Mouse (Mus musculus): ENCODE data around the gene Hspb6. TPM values are rescaled to one million over a fixed set of nuclear protein-coding genes. Genes with fewer than 3 reads are reported as not detected.

The Hspb6 gene
- polyA plus RNA-seq, 1 experiment from 2014 or later, result 5.4 TPM

DNA sequence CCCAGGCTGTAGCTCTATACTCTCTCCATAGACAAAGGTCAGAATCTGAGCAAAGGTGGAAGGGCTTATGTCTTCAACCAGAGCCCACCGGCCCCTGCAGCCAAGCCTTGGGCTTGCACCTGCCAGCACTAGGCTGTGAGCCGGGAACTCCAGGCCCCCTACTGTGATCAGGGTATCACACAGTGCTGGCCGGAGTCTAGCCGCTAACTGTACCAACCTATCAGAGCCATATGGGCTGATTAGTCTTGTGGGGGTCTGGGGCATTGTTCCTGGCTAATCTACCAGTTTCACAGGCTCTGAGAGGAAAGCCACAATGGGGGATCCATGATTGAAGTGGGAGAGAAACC is 39.6 kb downstream of the Hspb6 start:
- Histone ChIP-seq H3K4me2 (replicated peaks) (no peak overlapping the region), H3K36me3 (peaks cover 2% of the 10 kb centered on the region; the same call in 1 of the 2 replicates), H3K9ac (0 out of 2 replicates have a peak overlapping the region, but pooled peaks have one; percentile 36), H3K9me3 (no peaks in the 10 kb centered on the region), H3K27ac (no peak overlapping the region), H3K27me3 (replicated peaks) (no peaks in the 10 kb centered on the region), H3K4me1 (peaks cover 17% of the 10 kb centered on the region), H3K4me3 (no peak overlapping the region)
- WGBS, result 42% methylated on average over 4 of the region's 4 CpGs
- ATAC-seq (ENCODE audit: low FRiP score, low read depth), result no peak

DNA sequence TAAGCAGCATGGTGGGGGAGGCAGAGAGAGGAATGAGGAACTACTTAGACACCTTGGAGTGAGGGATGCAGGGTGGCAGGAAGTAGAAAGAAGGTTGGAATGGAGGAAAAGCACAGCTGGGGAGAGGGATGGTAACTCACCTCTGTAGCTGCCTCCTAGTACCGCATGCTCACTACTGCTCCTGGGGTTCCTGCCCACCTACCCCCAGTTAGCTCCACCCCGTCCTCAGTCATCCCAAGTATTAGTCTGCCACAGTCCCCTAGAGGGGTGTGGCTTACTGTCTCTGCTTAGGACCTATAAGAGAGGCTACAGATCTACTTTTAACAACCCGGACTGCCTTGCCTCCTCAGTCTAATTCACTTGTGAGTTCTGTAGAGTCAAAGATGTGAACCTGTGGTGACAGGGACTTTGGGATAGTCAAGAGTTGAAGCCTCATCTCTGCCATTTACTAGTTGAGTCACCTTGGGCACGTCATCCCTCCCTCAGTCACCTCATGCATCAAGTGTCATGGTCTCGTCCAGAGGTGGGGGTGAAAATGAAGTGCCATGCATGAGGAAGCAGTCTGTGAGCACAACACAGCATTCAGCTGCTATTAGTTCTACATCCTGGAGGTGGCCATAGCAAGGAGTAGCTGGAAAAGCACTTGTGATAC is 40.9 kb downstream of the Hspb6 start:
- Histone ChIP-seq H3K4me3 (no peak overlapping the region), H3K36me3 (no peaks in the 10 kb centered on the region), H3K4me1 (peaks cover 6% of the 10 kb centered on the region), H3K27me3 (replicated peaks) (no peaks in the 10 kb centered on the region), H3K27ac (no peak overlapping the region), H3K9me3 (no peaks in the 10 kb centered on the region), H3K9ac (no peak overlapping the region), H3K4me2 (replicated peaks) (no peak overlapping the region)
- 53% methylated on average over 5 of the region's 5 CpGs for WGBS
- no peak for ATAC-seq (ENCODE audit: low FRiP score, low read depth)

GRCm38 (mm10) chr7:30593579-30594509 is 41.9 kb downstream of the Hspb6 start:
- H3K9ac ChIP-seq, result 0 out of 2 replicates have a peak overlapping the region, but pooled peaks have one; percentile 33
- H3K36me3 ChIP-seq, result no peaks in the 10 kb centered on the region
- peaks cover 6% of the 10 kb centered on the region for H3K4me1 ChIP-seq
- no peaks in the 10 kb centered on the region for H3K9me3 ChIP-seq
- H3K27me3 ChIP-seq (replicated peaks), result no peaks in the 10 kb centered on the region
- no peak for ATAC-seq (ENCODE audit: low FRiP score, low read depth)
- no peak overlapping the region for H3K4me3 ChIP-seq
- H3K27ac ChIP-seq, result no peak overlapping the region
- 80% methylated on average over 10 of the region's 10 CpGs for WGBS
- H3K4me2 ChIP-seq (replicated peaks), result no peak overlapping the region

DNA sequence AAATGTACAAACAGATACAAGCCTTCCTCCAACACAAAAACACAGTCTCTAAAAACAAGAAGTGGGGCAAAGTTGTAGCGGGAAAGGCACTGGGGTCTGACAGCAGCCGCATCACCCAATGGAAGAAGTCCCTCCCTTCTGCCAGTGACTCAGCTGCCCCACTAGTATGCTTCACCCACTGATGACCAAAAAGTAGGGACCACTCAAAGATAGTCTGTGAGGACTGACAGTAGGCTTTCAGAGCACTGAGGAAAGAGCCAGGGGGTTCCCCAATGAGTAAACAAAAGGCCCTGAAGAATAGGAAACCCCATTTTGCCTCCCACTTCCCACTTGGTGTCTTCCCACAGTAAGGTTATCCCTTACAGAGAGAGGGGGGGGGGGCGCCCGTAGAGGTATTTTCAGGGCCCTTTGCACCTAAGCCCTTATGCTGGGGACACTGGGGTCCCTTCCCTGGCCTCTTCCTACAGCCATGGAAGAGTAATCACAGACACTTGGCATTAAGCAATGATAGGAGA is 42.6 kb downstream of the Hspb6 start:
- no peak overlapping the region for H3K9ac ChIP-seq
- WGBS, result 68% methylated on average over 4 of the region's 4 CpGs
- no peaks in the 10 kb centered on the region for H3K36me3 ChIP-seq
- ATAC-seq (ENCODE audit: low FRiP score, low read depth), result no peak
- no peak overlapping the region for H3K4me3 ChIP-seq
- H3K27ac ChIP-seq, result no peak overlapping the region
- H3K27me3 ChIP-seq (replicated peaks), result no peaks in the 10 kb centered on the region
- no peak overlapping the region for H3K4me2 ChIP-seq (replicated peaks)
- H3K9me3 ChIP-seq, result no peaks in the 10 kb centered on the region
- peaks cover 6% of the 10 kb centered on the region for H3K4me1 ChIP-seq

GRCm38 (mm10) chr7:30596093-30596492 is 44.1 kb downstream of the Hspb6 start:
- Histone ChIP-seq H3K27me3 (replicated peaks) (no peaks in the 10 kb centered on the region), H3K4me1 (peaks cover 6% of the 10 kb centered on the region; the same call in 1 of the 2 replicates), H3K36me3 (no peaks in the 10 kb centered on the region), H3K9ac (no peak overlapping the region), H3K4me2 (replicated peaks) (no peak overlapping the region), H3K4me3 (no peak overlapping the region), H3K27ac (no peak overlapping the region), H3K9me3 (no peaks in the 10 kb centered on the region)
- 79% methylated on average over 5 of the region's 5 CpGs for WGBS
- ATAC-seq (ENCODE audit: low FRiP score, low read depth), result no peak

DNA sequence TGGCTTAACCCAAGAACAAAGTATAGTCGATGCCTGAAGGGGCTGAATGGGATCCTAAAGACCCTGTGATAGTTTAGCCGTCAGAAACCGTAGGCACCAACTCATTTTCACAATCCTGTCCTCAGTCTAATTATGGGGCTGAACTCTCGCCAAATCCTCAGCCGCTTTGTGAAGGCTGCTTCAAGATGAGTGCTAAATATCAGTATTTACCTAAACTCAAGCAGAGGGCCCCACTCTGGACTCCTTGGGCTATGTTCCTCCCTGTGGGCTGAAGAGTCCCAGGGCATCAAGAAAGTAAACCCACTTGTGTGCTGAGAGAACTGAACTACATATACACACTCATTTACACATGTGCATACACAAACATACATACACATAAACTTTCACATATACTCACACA is 44.8 kb downstream of the Hspb6 start:
- no peak overlapping the region for H3K9ac ChIP-seq
- H3K36me3 ChIP-seq, result no peaks in the 10 kb centered on the region
- H3K4me2 ChIP-seq (replicated peaks), result no peak overlapping the region
- WGBS, result 82% methylated on average over 5 of the region's 5 CpGs
- H3K27me3 ChIP-seq (replicated peaks), result no peaks in the 10 kb centered on the region
- no peaks in the 10 kb centered on the region for H3K9me3 ChIP-seq
- H3K4me3 ChIP-seq, result no peak overlapping the region
- peaks cover 6% of the 10 kb centered on the region; the same call in 1 of the 2 replicates for H3K4me1 ChIP-seq
- H3K27ac ChIP-seq, result no peak overlapping the region
- no peak for ATAC-seq (ENCODE audit: low FRiP score, low read depth)

DNA sequence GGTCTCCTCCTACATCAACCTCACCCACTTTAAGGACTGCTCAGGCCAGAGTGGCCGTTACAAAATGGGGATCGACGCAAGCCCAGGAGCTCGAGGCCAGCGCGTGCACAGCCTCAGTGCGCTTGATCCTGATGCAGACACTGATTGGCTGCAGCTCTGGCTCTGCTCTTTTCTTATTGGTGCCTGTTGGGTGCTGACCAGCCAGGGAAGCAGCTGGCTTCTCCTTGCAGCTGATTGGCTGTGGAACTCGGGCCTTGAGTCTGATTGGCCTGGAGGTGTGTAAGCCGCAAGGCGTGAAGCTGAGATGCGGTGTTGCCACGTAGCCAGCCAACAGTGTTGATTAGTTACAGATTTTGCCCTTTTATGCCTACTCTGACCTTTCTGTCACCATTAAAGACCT is 46.8 kb downstream of the Hspb6 start, which contains the start of gene Zbtb32:
Gene Zbtb32 (minus strand): TSS at position 124 of the 400 bp plus-strand sequence.
- Histone ChIP-seq H3K9ac (no peak within 1 kb of the TSS), H3K27ac (no peak within 1 kb of the TSS), H3K4me1 (peaks cover 6% of the 10 kb centered on the region; the same call in 1 of the 2 replicates), H3K27me3 (replicated peaks) (no peaks in the 10 kb centered on the region), H3K9me3 (no peaks in the 10 kb centered on the region), H3K4me2 (replicated peaks) (peak within 1 kb of the TSS; percentile 45), H3K4me3 (0 out of 2 replicates have a peak within 1 kb of the TSS, but pooled peaks have one; percentile 2), H3K36me3 (no peaks in the 10 kb centered on the region)
- no peak for ATAC-seq (ENCODE audit: low FRiP score, low read depth)
- 96% methylated on average over 12 of the region's 12 CpGs for WGBS

- Histone ChIP-seq H3K27me3 (replicated peaks) (no peaks in the 10 kb centered on the region), H3K9ac (no peak overlapping the region), H3K4me2 (replicated peaks) (peak overlapping the region; percentile 45), H3K4me1 (peaks cover 6% of the 10 kb centered on the region; the same call in 1 of the 2 replicates), H3K9me3 (no peaks in the 10 kb centered on the region), H3K4me3 (0 out of 2 replicates have a peak overlapping the region, but pooled peaks have one; percentile 2), H3K36me3 (no peaks in the 10 kb centered on the region), H3K27ac (no peak overlapping the region)
- WGBS, result under 1% methylated on average over 16 of the region's 16 CpGs
- ATAC-seq (ENCODE audit: low FRiP score, low read depth), result peak; percentile 98
Measured at GRCm38 (mm10) chr7:30599933-30600353, 48.0 kb downstream of the Hspb6 start.

- peak; percentile 10; the same call in 1 of the 2 replicates for ATAC-seq (ENCODE audit: low FRiP score, low read depth)
- Histone ChIP-seq H3K9ac (no peak overlapping the region), H3K4me3 (no peak overlapping the region), H3K4me1 (peaks cover 6% of the 10 kb centered on the region; the same call in 1 of the 2 replicates), H3K27me3 (replicated peaks) (no peaks in the 10 kb centered on the region), H3K36me3 (no peaks in the 10 kb centered on the region), H3K27ac (no peak overlapping the region), H3K9me3 (no peaks in the 10 kb centered on the region), H3K4me2 (replicated peaks) (peak overlapping the region; percentile 45; the same call in 1 of the 2 replicates)
- 77% methylated on average over 7 of the region's 7 CpGs for WGBS
Measured at GRCm38 (mm10) chr7:30600651-30601050, 48.7 kb downstream of the Hspb6 start.

- 72% methylated on average over 3 of the region's 3 CpGs for WGBS
- no peak for ATAC-seq (ENCODE audit: low FRiP score, low read depth)
- Histone ChIP-seq H3K27ac (no peak overlapping the region), H3K4me3 (no peak overlapping the region), H3K27me3 (replicated peaks) (no peaks in the 10 kb centered on the region), H3K36me3 (no peaks in the 10 kb centered on the region), H3K9ac (no peak overlapping the region), H3K9me3 (no peaks in the 10 kb centered on the region), H3K4me1 (peaks cover 6% of the 10 kb centered on the region; the same call in 1 of the 2 replicates), H3K4me2 (replicated peaks) (no peak overlapping the region)
Measured at GRCm38 (mm10) chr7:30602583-30602982, 50.6 kb downstream of the Hspb6 start.

DNA sequence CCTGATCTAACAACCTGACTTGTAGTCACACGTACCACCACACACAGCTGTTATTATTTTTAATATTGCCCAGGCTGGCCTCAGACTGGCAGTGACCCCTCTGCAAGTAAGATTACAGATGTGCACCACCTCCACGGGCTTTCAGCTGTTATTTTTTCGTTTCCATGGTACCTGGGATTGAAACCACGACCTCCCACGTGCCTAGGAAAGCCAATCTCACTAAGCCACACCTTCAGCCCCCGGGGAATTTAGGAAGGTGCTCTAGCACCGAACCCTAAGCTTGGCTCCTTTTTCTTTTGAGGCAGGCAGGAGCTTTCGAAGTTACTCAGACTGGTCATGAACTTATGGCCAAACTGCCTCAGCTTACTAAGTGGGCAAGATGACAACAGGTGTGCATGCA is 52.4 kb downstream of the Hspb6 start:
- H3K36me3 ChIP-seq, result no peaks in the 10 kb centered on the region
- no peaks in the 10 kb centered on the region for H3K27me3 ChIP-seq (replicated peaks)
- H3K4me1 ChIP-seq, result peaks cover 6% of the 10 kb centered on the region; the same call in 1 of the 2 replicates
- no peak for ATAC-seq (ENCODE audit: low FRiP score, low read depth)
- no peaks in the 10 kb centered on the region for H3K9me3 ChIP-seq
- H3K4me3 ChIP-seq, result no peak overlapping the region
- no peak overlapping the region for H3K9ac ChIP-seq
- no peak overlapping the region for H3K27ac ChIP-seq
- H3K4me2 ChIP-seq (replicated peaks), result no peak overlapping the region
- WGBS, result 72% methylated on average over 8 of the region's 8 CpGs

- H3K4me1 ChIP-seq, result peaks cover 6% of the 10 kb centered on the region; the same call in 1 of the 2 replicates
- H3K36me3 ChIP-seq, result no peaks in the 10 kb centered on the region
- H3K27me3 ChIP-seq (replicated peaks), result no peaks in the 10 kb centered on the region
- H3K9ac ChIP-seq, result no peak overlapping the region
- WGBS, result 86% methylated on average over 8 of the region's 8 CpGs
- no peak overlapping the region for H3K27ac ChIP-seq
- no peaks in the 10 kb centered on the region for H3K9me3 ChIP-seq
- H3K4me2 ChIP-seq (replicated peaks), result no peak overlapping the region
- H3K4me3 ChIP-seq, result no peak overlapping the region
- ATAC-seq (ENCODE audit: low FRiP score, low read depth), result no peak
Measured at GRCm38 (mm10) chr7:30604944-30605343, 53.0 kb downstream of the Hspb6 start.

Measured in neural tube, embryonic 12.5 days (tissue).